Mouse (Mus musculus): Measurements from ENCODE around the gene Suox. TPM values are rescaled to one million over a fixed set of nuclear protein-coding genes. Genes with fewer than 3 reads are reported as not detected.
A peak's percentile ranks its signal among the peaks of the same experiment; 100 is the strongest.

The Suox gene
- polyA plus RNA-seq, 1 experiment from 2014 or later: 9.8 TPM

DNA sequence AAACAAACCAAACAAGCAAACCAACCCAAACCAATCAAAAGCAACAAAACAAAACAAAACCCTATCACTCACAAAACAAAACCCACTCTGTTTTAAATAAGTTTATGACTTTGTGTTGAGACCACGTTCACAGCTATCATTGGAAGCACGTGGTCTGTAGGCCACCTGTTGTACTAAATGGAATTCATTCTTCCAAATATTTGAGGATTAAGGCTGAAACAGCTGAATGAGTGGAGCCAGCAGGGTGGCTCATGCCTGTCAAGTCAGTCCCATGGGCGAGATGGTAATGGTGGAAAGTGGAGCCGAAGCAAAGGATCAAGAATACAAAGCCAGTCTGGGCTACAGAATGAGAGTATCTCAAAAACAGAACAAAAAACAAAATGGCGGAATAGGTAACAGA, 26.8 kb upstream of the Suox start:
- DNase-seq (ENCODE audit: low spot score): no peak
- H3K36me3 ChIP-seq (ENCODE audit: control insufficient read depth, insufficient read depth, low read length): peaks cover 24% of the 10 kb centered on the region
- 0 out of 2 replicates have a peak, but pooled peaks cover 2% of the 10 kb centered on the region for H3K4me1 ChIP-seq (ENCODE audit: control insufficient read depth, insufficient read depth, low read length)
- H3K9ac ChIP-seq (ENCODE audit: low read length): no peak overlapping the region
- no peak overlapping the region for H3K4me3 ChIP-seq (ENCODE audit: low read depth, low read length)
- WGBS: 86% methylated on average over 5 of the region's 5 CpGs
- H3K27me3 ChIP-seq (replicated peaks; ENCODE audit: control insufficient read depth, insufficient read depth, low read length): no peaks in the 10 kb centered on the region
- no peaks in the 10 kb centered on the region for H3K9me3 ChIP-seq (replicated peaks; ENCODE audit: control insufficient read depth, low read length)
- H3K4me2 ChIP-seq (ENCODE audit: low read length): no peak overlapping the region
- H3K27ac ChIP-seq (ENCODE audit: low read depth, low read length): no peak overlapping the region
- ATAC-seq: no peak

DNA sequence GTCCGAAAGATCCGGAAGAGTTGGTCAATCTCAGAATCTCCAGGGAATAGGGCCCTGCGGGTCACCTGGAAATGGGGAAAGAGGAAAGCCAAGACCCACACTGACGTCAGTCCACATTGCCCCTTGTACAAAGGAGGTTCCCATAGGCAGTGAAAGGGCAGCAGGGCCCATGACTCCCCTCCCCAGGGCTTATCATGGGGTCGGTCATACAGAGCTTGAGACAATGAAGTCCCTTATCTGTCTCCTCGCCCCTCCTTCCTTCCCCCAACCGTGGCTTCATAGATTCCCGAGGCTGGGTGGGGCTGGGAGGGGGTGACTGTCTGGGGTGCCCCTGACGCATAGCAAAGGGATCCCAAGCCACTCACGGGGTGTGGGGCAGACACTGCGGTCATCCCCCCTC, 25.7 kb upstream of the Suox start:
- Histone ChIP-seq H3K4me1 (ENCODE audit: control insufficient read depth, insufficient read depth, low read length) (peaks cover 7% of the 10 kb centered on the region), H3K36me3 (ENCODE audit: control insufficient read depth, insufficient read depth, low read length) (peaks cover 24% of the 10 kb centered on the region), H3K4me2 (ENCODE audit: low read length) (no peak overlapping the region), H3K27ac (ENCODE audit: low read depth, low read length) (no peak overlapping the region), H3K9me3 (replicated peaks; ENCODE audit: control insufficient read depth, low read length) (no peaks in the 10 kb centered on the region), H3K27me3 (replicated peaks; ENCODE audit: control insufficient read depth, insufficient read depth, low read length) (no peaks in the 10 kb centered on the region), H3K4me3 (ENCODE audit: low read depth, low read length) (no peak overlapping the region), H3K9ac (ENCODE audit: low read length) (no peak overlapping the region)
- 88% methylated on average over 11 of the region's 11 CpGs for WGBS
- DNase-seq (ENCODE audit: low spot score) (no peak), ATAC-seq (no peak)

DNA sequence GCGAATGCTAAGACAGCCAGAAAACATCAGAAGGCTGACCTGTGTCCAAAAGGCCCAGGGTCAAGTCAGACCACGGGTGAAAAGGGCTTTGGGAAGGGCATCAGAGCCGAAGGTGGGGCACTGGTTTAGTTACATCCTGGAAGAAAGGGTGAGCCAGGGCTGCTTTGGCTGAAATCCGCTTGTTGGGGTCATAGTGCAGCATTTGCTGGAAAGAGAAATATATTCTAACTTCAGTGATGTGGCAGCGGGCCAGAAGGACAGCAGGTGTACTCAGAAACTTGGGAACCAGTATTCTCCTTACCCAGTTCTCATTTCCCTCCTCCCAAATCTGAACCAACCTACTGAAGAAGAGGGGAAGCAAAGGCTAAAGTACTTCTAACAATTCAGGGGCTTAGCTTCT, 25.1 kb upstream of the Suox start:
- WGBS: 89% methylated on average over 5 of the region's 5 CpGs
- Histone ChIP-seq H3K4me3 (ENCODE audit: low read depth, low read length) (no peak overlapping the region), H3K27me3 (replicated peaks; ENCODE audit: control insufficient read depth, insufficient read depth, low read length) (no peaks in the 10 kb centered on the region), H3K9me3 (replicated peaks; ENCODE audit: control insufficient read depth, low read length) (no peaks in the 10 kb centered on the region), H3K4me2 (ENCODE audit: low read length) (no peak overlapping the region), H3K27ac (ENCODE audit: low read depth, low read length) (no peak overlapping the region), H3K36me3 (ENCODE audit: control insufficient read depth, insufficient read depth, low read length) (peaks cover 24% of the 10 kb centered on the region), H3K9ac (ENCODE audit: low read length) (no peak overlapping the region), H3K4me1 (ENCODE audit: control insufficient read depth, insufficient read depth, low read length) (peaks cover 9% of the 10 kb centered on the region)
- DNase-seq (ENCODE audit: low spot score) (no peak), ATAC-seq (no peak)

DNA sequence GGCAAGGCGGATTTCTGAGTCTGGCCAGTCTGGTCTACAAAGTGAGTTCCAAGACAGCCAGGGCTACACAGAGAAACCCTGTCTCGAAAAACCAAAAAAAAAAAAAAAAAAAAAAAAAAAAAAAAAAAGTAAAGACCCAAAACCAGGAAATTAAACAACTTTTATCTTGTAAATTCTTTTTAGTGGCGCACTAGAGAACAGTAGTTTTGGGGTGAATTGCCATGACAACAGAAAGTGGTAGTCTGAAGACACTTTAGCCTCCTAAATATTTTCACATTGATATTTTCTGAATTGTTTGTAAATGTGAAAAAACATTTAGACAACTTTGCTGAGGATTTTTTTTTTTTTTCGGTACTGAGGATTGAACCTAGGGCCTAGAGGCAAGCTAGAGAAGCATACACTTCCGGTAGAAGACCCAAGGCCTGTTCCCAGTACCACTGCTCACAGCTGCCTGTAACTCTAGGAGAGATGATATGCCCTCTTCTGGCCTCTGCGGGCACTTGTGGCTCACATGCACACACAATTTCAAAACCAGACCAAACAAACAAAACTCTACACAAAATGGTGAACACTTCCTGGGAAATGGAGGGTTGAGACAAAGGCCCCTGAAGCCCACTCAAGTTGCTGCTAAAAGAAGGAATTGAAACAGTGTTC, 23.3 kb upstream of the Suox start:
- WGBS: 81% methylated on average over 6 of the region's 6 CpGs

DNA sequence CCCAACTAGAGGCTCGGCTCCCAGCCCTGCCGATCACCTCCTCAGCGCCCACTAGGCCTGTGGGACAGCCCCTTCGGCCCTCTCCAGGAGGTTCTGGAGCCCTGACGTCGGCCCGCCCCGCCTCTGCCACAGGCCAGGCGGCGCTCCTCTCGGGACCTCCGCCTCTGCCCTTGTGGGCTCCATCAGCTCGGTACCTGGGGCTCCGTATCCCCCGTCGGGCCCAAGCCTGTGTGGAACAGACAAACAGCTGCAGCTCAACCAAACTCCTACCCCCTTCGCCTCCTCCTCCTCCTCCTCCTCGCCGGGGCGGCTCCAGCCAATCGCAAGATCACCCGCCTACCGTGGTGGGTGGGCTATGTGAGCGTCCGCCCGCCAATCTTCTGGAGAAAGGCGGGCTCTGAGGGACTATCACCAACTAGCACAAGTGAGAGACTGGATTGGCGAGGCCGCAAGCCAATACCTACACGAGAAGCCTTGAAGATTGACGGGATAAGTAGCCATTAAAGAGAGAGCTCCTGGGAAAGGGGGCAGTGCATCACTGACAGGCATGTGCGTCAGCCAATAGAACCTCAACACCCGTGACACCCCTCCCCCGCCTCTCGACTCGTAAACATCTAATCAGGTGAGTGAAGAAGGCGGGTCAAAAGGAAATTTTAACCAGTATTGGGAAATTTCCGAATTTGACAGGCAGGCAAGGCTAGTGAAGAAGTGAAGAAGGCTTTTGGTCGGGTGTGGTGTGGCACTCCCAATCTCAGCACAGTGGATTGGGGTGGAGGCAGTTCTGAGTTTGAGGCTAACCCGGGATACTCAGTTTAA, 22.3 kb upstream of the Suox start, which contains the start of gene Rab5b:
Rab5b (minus strand) TSS at position 273 of the 816 bp plus-strand sequence.
- H3K36me3 ChIP-seq (ENCODE audit: control insufficient read depth, insufficient read depth, low read length): peaks cover 13% of the 10 kb centered on the region
- H3K27me3 ChIP-seq (replicated peaks; ENCODE audit: control insufficient read depth, insufficient read depth, low read length): no peaks in the 10 kb centered on the region
- H3K4me1 ChIP-seq (ENCODE audit: control insufficient read depth, insufficient read depth, low read length): peaks cover 9% of the 10 kb centered on the region
- DNase-seq (ENCODE audit: low spot score) (peak; percentile 100), ATAC-seq (peak; percentile 99)
- peak within 1 kb of the TSS; percentile 96 for H3K27ac ChIP-seq (ENCODE audit: low read depth, low read length)
- peak within 1 kb of the TSS; percentile 92 for H3K4me3 ChIP-seq (ENCODE audit: low read depth, low read length)
- H3K9ac ChIP-seq (ENCODE audit: low read length): peak within 1 kb of the TSS; percentile 94
- peak within 1 kb of the TSS; percentile 79 for H3K4me2 ChIP-seq (ENCODE audit: low read length)
- H3K9me3 ChIP-seq (replicated peaks; ENCODE audit: control insufficient read depth, low read length): no peaks in the 10 kb centered on the region
- 1% methylated on average over 40 of the region's 40 CpGs for WGBS

More for the DNA sequence above, 23.3 kb upstream of the Suox start:
- H3K27me3 ChIP-seq (replicated peaks; ENCODE audit: control insufficient read depth, insufficient read depth, low read length): no peaks in the 10 kb centered on the region
- ATAC-seq: no peak
- no peak for DNase-seq (ENCODE audit: low spot score)
- no peak overlapping the region for H3K9ac ChIP-seq (ENCODE audit: low read length)
- H3K4me3 ChIP-seq (ENCODE audit: low read depth, low read length): no peak overlapping the region
- H3K4me1 ChIP-seq (ENCODE audit: control insufficient read depth, insufficient read depth, low read length): peaks cover 9% of the 10 kb centered on the region
- H3K4me2 ChIP-seq (ENCODE audit: low read length): peak overlapping the region; percentile 62
- H3K9me3 ChIP-seq (replicated peaks; ENCODE audit: control insufficient read depth, low read length): no peaks in the 10 kb centered on the region
- H3K36me3 ChIP-seq (ENCODE audit: control insufficient read depth, insufficient read depth, low read length): peaks cover 19% of the 10 kb centered on the region
- peak overlapping the region; percentile 68 for H3K27ac ChIP-seq (ENCODE audit: low read depth, low read length)

GRCm38 (mm10) chr10:128695411-128695991, 21.6 kb upstream of the Suox start:
- no peaks in the 10 kb centered on the region for H3K9me3 ChIP-seq (replicated peaks; ENCODE audit: control insufficient read depth, low read length)
- peak overlapping the region; percentile 94 for H3K9ac ChIP-seq (ENCODE audit: low read length)
- peaks cover 8% of the 10 kb centered on the region for H3K36me3 ChIP-seq (ENCODE audit: control insufficient read depth, insufficient read depth, low read length)
- ATAC-seq: no peak
- DNase-seq (ENCODE audit: low spot score): no peak
- peak overlapping the region; percentile 96 for H3K27ac ChIP-seq (ENCODE audit: low read depth, low read length)
- peaks cover 9% of the 10 kb centered on the region for H3K4me1 ChIP-seq (ENCODE audit: control insufficient read depth, insufficient read depth, low read length)
- H3K4me3 ChIP-seq (ENCODE audit: low read depth, low read length): peak overlapping the region; percentile 92
- H3K4me2 ChIP-seq (ENCODE audit: low read length): peak overlapping the region; percentile 79
- H3K27me3 ChIP-seq (replicated peaks; ENCODE audit: control insufficient read depth, insufficient read depth, low read length): no peaks in the 10 kb centered on the region
- WGBS: under 1% methylated on average over 21 of the region's 22 CpGs

- WGBS: 3% methylated on average over 9 of the region's 9 CpGs
Measured at GRCm38 (mm10) chr10:128674469-128675008, 666 bp upstream of the Suox start.

GRCm38 (mm10) chr10:128671148-128671547, 2.7 kb downstream of the Suox start:
- DNase-seq (ENCODE audit: low spot score) (no peak), ATAC-seq (no peak)
- H3K27ac ChIP-seq (ENCODE audit: low read depth, low read length): no peak overlapping the region
- no peaks in the 10 kb centered on the region for H3K9me3 ChIP-seq (replicated peaks; ENCODE audit: control insufficient read depth, low read length)
- H3K36me3 ChIP-seq (ENCODE audit: control insufficient read depth, insufficient read depth, low read length): peaks cover under 1% of the 10 kb centered on the region; the same call in 1 of the 2 replicates
- WGBS: 97% methylated on average over 9 of the region's 9 CpGs
- no peaks in the 10 kb centered on the region for H3K27me3 ChIP-seq (replicated peaks; ENCODE audit: control insufficient read depth, insufficient read depth, low read length)
- H3K9ac ChIP-seq (ENCODE audit: low read length): no peak overlapping the region
- no peak overlapping the region for H3K4me2 ChIP-seq (ENCODE audit: low read length)
- H3K4me1 ChIP-seq (ENCODE audit: control insufficient read depth, insufficient read depth, low read length): 0 out of 2 replicates have a peak, but pooled peaks cover 6% of the 10 kb centered on the region
- no peak overlapping the region for H3K4me3 ChIP-seq (ENCODE audit: low read depth, low read length)

More at GRCm38 (mm10) chr10:128674469-128675008, 666 bp upstream of the Suox start:
- Histone ChIP-seq H3K27ac (ENCODE audit: low read depth, low read length) (peak overlapping the region; percentile 15; the same call in 1 of the 2 replicates), H3K9me3 (replicated peaks; ENCODE audit: control insufficient read depth, low read length) (no peaks in the 10 kb centered on the region), H3K27me3 (replicated peaks; ENCODE audit: control insufficient read depth, insufficient read depth, low read length) (no peaks in the 10 kb centered on the region), H3K36me3 (ENCODE audit: control insufficient read depth, insufficient read depth, low read length) (peaks cover 9% of the 10 kb centered on the region), H3K4me2 (ENCODE audit: low read length) (peak overlapping the region; percentile 77), H3K4me1 (ENCODE audit: control insufficient read depth, insufficient read depth, low read length) (no peaks in the 10 kb centered on the region), H3K4me3 (ENCODE audit: low read depth, low read length) (peak overlapping the region; percentile 62), H3K9ac (ENCODE audit: low read length) (peak overlapping the region; percentile 67)
- ATAC-seq: no peak
- DNase-seq (ENCODE audit: low spot score): peak; percentile 75
